Mouse (Mus musculus) cerebellum, adult 2 months (tissue): ENCODE data around the gene Ngdn.

Experiments
- CTCF ChIP-seq: fragments of 200-500 bp; IDR thresholded peaks from 2 replicates; pipeline ENCODE4 v1.5.1; 2011; ENCODE audit warnings: low read depth, mild to moderate bottlenecking, control low read depth, low read length, moderate library complexity, borderline replicate concordance; ENCODE audit not compliant: insufficient read depth
- POLR2A ChIP-seq: fragments of 200-500 bp; IDR thresholded peaks from 2 replicates; pipeline ENCODE4 v1.6.1; 2011; ENCODE audit warnings: low read length, control low read depth, borderline replicate concordance; ENCODE audit not compliant: insufficient read depth

DNA sequence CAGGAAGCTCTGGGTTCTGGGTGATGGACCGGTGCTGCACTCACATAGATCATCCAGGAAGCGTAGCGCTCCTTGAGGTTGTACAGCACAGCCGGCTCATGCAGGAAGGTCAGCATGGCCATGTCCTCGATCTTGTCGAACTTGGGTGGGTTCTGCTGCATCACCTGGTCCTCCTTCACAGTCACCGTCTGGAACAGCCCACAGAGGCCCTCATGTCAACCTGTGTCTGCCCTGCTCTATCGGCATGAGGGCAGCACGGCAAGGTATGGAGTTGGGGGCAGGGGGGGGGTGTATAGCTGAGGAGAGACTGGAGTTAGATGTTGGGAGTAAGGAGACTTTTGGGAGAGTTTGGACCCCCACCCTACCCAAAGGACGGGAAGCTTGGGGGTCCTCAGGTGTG lies 23.1 kb upstream of the Ngdn start:
- TF ChIP-seq POLR2A (no peak), CTCF (no peak)
